Mouse (Mus musculus): ENCODE measurements around the gene Cntn6.

Gene Cntn6

DNA sequence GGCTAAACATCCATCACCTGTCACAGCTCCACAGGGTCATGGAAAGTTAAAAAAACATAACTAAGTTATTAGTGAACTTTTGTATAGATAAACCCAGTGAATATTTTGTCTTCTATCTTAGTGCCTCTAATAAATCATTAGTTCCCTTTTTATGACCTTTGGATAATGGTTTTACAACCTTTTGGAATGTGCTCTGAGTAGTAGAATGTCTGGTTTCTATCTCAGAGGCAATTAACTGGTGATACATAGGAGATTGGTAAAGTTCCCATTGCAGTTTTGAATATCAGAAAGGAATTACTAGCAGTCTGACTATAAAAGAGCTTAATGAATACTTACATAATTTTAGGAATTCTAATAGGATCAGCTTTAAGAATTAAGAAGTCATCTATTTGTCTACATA is 265.5 kb downstream of the Cntn6 start:
- no peak for DNase-seq (ENCODE audit: low spot score in 2 of 2)

DNA sequence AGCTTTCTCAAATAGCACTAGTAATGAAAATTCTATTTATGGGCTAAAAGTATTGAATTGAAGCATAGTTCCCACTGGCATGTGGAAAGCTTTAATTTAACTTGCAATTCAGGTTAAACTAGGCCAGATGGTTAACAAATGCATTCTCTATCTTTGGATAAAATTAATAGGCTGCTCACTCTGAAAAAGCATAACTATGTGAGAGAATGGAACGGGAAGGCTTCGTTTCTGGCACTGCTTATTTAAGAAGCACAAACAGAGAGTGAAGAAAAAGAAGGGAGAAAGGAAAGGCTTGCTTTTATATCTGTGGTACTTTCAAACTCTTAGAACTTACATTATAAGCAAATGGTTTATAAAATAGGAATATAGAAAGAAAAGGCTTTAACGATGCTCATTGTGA is 268.6 kb downstream of the Cntn6 start:
- no peak for DNase-seq (ENCODE audit: low spot score in 2 of 2)

DNA sequence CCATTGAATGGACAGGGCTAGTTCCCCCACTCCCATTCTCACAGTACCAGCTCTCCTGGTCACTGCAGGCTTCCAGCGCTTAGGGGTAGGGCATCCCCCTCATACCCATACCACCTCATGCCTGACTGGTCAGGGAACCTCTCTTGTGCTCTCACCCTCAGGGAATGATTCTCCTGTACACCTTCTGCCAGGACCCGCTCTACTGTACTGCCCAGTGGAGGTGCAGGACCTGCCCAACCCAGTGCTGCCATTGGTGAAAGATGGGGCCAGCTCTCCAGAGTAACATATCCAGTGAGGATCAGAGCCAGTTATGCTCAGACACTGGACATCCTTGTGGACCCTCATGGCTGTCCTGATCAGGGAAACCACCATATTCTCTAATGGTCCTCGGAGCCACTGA is 291.3 kb downstream of the Cntn6 start:
- no peak for DNase-seq (ENCODE audit: low spot score in 2 of 2)

GRCm38 (mm10) chr6:104787502-104787901 is 294.9 kb downstream of the Cntn6 start:
- no peak for DNase-seq (ENCODE audit: low spot score in 2 of 2)

DNA sequence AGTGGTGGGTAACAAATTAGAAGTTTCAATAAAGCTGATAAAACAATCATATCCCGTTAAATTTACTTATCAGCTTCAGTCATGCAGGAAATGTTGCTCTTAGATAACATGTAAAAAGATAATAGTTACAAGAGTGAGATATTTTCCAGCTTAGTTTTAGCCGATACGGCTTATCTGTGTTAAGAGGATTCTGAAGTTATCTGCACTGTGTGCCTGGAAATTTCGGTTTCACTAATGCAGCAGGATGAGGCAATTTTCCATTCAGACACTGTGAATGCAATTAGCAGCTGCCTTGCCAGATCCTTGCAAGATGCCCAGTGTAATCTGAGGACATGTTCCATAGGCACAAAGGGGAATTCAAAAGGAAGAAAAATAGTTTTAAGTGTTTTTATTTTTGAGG is 315.9 kb downstream of the Cntn6 start:
- no peak for DNase-seq (ENCODE audit: low spot score in 2 of 2)

DNA sequence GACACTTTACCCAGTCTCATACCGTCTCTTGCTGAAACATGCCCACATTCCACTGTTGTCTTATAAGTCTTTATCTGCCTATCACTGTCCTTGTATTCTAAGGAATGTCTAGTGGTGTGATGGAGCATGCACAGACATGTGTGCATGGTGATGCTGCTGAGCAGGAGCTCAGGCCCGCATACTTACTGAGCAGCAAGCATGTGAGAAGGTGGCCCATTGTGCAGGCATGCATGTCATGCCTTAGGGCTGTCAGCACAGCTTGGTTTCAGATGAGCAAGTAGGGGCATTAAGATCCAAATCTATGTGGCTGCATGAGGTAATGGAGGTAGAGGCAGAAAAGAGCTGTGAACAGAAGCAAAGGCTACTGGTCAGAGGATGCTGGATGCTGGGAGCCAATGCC is 323.0 kb downstream of the Cntn6 start:
- DNase-seq (ENCODE audit: low spot score in 2 of 2) = no peak

- DNase-seq (ENCODE audit: low spot score in 2 of 2) = no peak
These were observed 387.1 kb downstream of the Cntn6 start for GRCm38 (mm10) chr6:104879711-104880110.

DNA sequence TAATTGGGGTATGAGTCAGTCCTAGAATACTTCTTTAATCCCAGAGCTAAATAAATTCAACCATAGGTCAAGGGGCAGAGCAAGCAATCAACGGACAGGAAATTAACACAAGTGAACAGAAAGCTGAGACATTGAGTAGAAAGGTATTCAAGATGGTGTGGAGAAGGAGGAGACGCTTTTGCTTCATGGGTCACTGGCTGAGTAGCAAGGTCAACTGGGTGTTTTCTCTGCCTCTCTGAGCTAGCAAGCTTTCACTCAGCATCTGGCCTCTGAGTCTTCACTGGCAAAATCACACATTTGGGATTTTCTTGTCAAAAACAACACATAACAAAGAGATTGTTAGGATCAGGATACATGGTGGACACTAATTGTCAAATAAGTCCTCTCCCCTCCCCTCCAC is 391.4 kb downstream of the Cntn6 start:
- no peak for DNase-seq (ENCODE audit: low spot score in 2 of 2)

GRCm38 (mm10) chr6:104885829-104886228 is 393.2 kb downstream of the Cntn6 start:
- DNase-seq (ENCODE audit: low spot score in 2 of 2) = no peak

GRCm38 (mm10) chr6:104891071-104891470 is 398.5 kb downstream of the Cntn6 start:
- DNase-seq (ENCODE audit: low spot score in 2 of 2) = no peak
